11 mouse cellular contexts compared by ENCODE assay signal in the genomic region with DNA sequence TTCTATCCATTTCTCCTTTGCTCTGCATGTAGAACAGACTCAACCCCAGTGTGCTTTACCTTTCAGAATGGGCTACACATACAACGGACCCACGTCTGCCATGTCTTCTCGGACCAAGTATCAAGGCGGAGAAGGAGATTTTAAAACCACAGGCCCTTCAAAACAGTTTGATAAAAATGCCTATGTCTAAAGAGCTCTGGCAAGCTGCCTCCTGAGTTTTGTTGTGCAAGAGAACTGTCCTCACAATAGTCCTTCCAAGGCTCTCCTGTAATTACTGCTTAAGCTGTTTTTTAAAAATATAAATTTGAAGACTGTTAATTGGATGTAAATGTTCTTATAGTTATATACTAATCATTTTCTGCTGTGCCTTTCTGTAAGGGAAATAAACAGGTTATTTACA.
"Had no signal": no experiment of that assay in that cellular context is flagged by ENCODE, and none has a peak within 500 bp of the region (broad histone marks: within the 10 kb centered on the region; RNA-seq: fewer than 3 reads in every experiment).

No protein-coding gene starts in this region.

- H3K9me3 ChIP-seq: limb, embryonic 12.5 days; limb, embryonic 15.5 days had no signal

- H3K4me3 ChIP-seq: left cerebral cortex, adult 2 months; limb, embryonic 12.5 days; limb, embryonic 15.5 days had no signal

- H3K9ac ChIP-seq: limb, embryonic 12.5 days; limb, embryonic 15.5 days; liver, embryonic 14.5 days; liver, postnatal 0 days had no signal

- ATAC-seq: liver, postnatal 0 days had no signal

- H3K27ac ChIP-seq: left cerebral cortex, adult 2 months; limb, embryonic 12.5 days; limb, embryonic 15.5 days; liver, embryonic 14.5 days had no signal

- DNase-seq: layer of hippocampus, postnatal 36 days; liver, postnatal 0 days; midbrain, embryonic 14.5 days; thymus, adult 18-20 months; thymus, postnatal 36 days had no signal

- H3K4me2 ChIP-seq: limb, embryonic 12.5 days; limb, embryonic 15.5 days; liver, embryonic 11.5 days; midbrain, embryonic 11.5 days had no signal

- H3K27me3 ChIP-seq: limb, embryonic 15.5 days had no signal
